Mouse (Mus musculus) naive thymus-derived CD4-positive, alpha-beta T cell, adult 2 months (primary cell): Measurements from ENCODE around the gene Nckap1l.

Experiments
- DNase-seq: peaks from one replicate; pipeline ENCODE4 v3.0.0-alpha.2; 2011; ENCODE audit warnings: low read depth

The Nckap1l gene

GRCm38 (mm10) chr15:103537822-103538213 is 84.2 kb downstream of the Nckap1l start, which contains the start of gene Ppp1r1a:
Gene Ppp1r1a, minus strand, starts transcription at chr15:103538003.
- no peak for DNase-seq

DNA sequence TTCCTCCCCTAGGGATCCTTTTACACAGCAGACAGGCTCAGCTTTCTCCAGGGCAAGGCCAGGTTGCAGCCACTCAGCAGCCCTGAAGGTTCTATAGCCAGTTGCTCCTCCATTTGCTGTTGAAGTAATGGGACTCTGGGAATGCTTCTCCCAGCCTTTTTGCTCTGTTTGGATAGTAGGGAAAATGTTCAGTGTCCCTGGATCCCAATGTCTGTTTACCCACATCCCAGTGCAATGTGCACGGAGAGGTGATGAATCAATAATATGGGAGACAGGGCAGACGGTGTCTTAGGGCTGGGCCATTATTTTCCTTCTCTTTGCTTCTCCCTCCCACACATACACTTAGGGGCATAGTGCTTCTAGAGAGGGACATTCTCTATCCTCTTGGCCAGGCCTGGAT is 85.7 kb downstream of the Nckap1l start:
- DNase-seq, result no peak

GRCm38 (mm10) chr15:103540646-103541045 is 87.1 kb downstream of the Nckap1l start:
- DNase-seq, result no peak

DNA sequence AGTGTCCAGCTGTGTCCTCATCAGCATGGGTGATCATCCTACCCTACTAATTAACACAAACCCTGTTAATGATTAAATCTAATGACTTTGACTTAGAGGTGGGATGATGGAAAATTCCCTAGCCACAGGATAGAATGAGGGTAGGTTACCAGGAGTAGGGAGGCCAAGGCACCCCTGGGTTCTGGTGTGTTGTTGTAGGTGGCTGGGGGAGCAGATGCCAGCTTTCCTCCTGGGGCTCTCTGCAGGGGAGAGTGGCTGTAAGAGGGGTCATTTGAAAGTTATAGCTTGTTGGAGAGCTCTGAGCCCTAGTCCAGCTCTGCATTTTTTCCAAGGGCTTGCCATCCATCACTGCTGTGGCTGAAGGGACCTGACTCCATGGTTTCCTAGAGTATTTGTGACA is 88.9 kb downstream of the Nckap1l start:
- no peak for DNase-seq

GRCm38 (mm10) chr15:103547983-103548382 is 94.4 kb downstream of the Nckap1l start:
- no peak for DNase-seq
